Mouse (Mus musculus) CD4-positive, CD25-positive, alpha-beta regulatory T cell (primary cell): ENCODE results near the gene S100a10. TPM values are rescaled to one million over a fixed set of nuclear protein-coding genes. Genes with fewer than 3 reads are reported as not detected.

ENCODE experiments used
- polyA plus RNA-seq: library from polyadenylated mRNA; unstranded; fragments of 100-300 nt; shearing (Covaris generic); gene quantifications from one replicate; pipeline ENCODE4 v1.2.1, GENCODE M21; 2017

Gene S100a10
- 882 TPM for polyA plus RNA-seq

DNA sequence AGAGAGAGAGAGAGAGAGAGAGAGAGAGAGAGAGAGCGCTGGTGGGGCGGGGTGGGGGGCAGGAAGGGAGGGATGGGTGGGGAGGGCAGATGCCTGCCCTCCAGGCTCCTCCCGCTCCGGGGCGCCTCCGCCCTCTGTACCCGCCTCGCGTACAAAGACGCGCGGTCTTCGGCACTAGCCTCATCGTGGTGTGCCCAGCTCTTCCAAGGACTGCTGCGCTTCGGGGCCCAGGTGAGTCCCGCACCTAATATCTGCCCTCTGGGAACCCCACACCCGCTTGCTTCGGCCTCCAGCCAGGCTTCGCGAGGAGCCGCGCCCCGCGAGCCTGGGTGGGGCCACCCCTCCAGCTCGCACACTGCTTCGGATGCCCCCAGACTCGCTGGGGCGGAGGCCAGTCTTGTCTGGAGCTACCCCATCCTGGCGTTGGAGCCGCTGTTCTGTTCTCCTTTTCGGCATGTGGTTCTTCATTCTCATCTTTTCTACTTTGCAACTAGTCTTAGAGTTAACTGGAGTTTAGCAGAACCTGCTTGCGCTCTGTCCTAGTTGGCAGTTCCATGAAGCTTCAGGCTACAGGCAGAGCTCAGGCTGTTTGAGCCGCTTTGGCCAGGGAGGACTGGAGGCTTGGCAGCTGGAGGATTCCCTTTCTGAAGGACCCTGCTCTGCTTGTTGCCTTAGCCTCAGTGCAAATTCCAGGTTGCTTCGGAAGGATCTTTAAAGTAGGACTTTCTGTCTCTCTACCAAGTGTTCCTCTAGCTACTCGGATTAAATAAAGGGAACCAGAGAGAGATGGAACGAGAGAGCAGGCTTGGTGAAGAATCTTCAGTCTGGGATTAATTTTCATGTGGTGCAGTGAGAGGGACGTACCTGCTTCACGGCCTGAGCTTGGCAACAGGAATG lies at the start of gene S100a10:
TSS of gene S100a10 (plus strand) at position 100 of the 897 bp plus-strand sequence.

GRCm38 (mm10) chr3:93520330-93521193 lies 34.3 kb upstream of the S100a10 start, which contains the start of gene S100a11:
S100a11 (plus strand) TSS chr3:93520488.

Other genes starting within 250 kb of the S100a10 start
- gene Hrnr, start 235.3 kb upstream of the S100a10 start, polyA plus RNA-seq: not detected
- gene Rptn, start 161.4 kb upstream of the S100a10 start, polyA plus RNA-seq: 0.06 TPM
- gene Tchh, start 112.8 kb upstream of the S100a10 start, polyA plus RNA-seq: 0.02 TPM
- not detected for gene Tchhl1, start 86.3 kb upstream of the S100a10 start, polyA plus RNA-seq
- gene S100a11, start 34.6 kb upstream of the S100a10 start, polyA plus RNA-seq: 396 TPM
- gene Tdpoz2, start 97.6 kb downstream of the S100a10 start, polyA plus RNA-seq: not detected
- gene Tdpoz1, start 121.2 kb downstream of the S100a10 start, polyA plus RNA-seq: not detected
- not detected for gene Gm37596, start 138.0 kb downstream of the S100a10 start, polyA plus RNA-seq
- gene Gm5773, start 217.9 kb downstream of the S100a10 start, polyA plus RNA-seq: not detected
- gene Tdpoz4, start 241.3 kb downstream of the S100a10 start, polyA plus RNA-seq: 0.23 TPM